Mouse (Mus musculus) testis, adult 2 months (tissue): ENCODE data around the gene Tmem204.

Experiments used
- CTCF ChIP-seq: fragments of 200-500 bp; IDR thresholded peaks from 2 replicates; pipeline ENCODE4 v1.5.1; 2012; ENCODE audit warnings: low read depth, mild to moderate bottlenecking, inconsistent platforms, low read length, moderate library complexity; ENCODE audit not compliant: control insufficient read depth, insufficient read depth, insufficient replicate concordance
- POLR2A ChIP-seq: fragments of 200-500 bp; IDR thresholded peaks from 2 replicates; pipeline ENCODE4 v1.6.1; 2012; ENCODE audit warnings: low read depth, mild to moderate bottlenecking, inconsistent platforms, low read length, moderate library complexity; ENCODE audit not compliant: control insufficient read depth

- TF ChIP-seq POLR2A (peak; percentile 98), CTCF (no peak)
Observed at GRCm38 (mm10) chr17:25115664-25116432, 32.5 kb upstream of the Tmem204 start, which contains the start of gene Telo2.
